Mouse (Mus musculus): ENCODE data around the gene Pank1. TPM values are rescaled to one million over a fixed set of nuclear protein-coding genes. Genes with fewer than 3 reads are reported as not detected.

Gene Pank1
- polyA plus RNA-seq (2014; fragmentation: Nextera tagmentation; extraction: Ambion mirVana), result 7.8 and 8.7 TPM in 2 replicates

DNA sequence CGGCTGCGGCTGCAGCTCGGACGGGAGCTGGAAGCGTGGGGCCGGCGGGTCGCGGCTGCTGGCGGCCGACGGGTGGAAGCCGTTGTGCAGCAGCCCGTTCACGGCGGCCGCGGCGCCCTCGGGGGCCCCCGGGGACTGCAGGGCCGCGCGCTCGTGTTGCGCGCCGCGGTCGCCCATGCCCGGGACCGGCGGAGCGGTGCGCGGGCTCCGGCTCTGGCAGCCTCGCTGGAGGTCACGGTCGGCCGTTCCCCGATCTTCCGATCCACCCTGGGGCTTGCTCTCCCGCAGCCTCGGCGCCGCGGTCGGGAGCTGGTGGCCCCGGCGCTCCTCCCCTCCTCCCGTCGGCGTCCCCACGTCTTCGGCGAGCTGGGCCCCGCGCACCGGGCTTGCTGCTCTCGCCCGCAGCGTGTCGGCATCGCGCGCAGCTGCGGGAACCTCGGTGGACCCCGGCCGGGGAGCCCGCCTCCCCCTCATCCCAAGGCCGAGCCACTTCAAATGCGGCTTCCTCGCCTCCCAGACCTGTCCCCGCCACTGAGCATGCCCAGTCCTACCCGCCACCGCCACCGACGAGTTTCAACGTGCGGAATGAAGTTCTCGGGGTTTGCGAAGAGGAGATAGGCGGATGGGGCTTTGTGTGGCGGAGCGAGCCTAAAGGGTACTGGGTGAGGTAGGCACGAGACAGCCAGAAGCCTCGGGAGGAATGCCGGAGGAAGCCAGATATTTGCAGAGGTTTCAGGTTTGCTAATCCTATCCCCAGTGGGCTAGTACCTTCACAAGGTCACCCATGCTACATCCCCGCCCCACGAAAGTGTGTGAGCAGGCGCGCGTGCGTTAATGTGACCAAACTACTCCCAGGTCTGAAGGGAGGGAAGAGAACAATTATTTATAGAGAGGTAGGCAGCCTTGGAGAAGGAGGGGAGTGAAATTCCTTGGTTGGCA, at the start of gene Pank1:
Gene Pank1 (minus strand): TSS at position 853 of the 939 bp plus-strand sequence.
- DNase-seq (ENCODE audit: low spot score) (peak; percentile 78), ATAC-seq (replicated peaks; ENCODE audit: low FRiP score) (peak; percentile 54)
- no peaks in the 10 kb centered on the region for H3K36me3 ChIP-seq (ENCODE audit: control insufficient read depth, insufficient read depth, low read length)
- H3K9me3 ChIP-seq (ENCODE audit: control insufficient read depth, low read length), result no peaks in the 10 kb centered on the region
- under 1% methylated on average over 78 of the region's 96 CpGs for WGBS
- peak within 1 kb of the TSS; percentile 91 for H3K4me2 ChIP-seq
- H3K27me3 ChIP-seq (replicated peaks; ENCODE audit: control insufficient read depth, insufficient read depth, low read length), result no peaks in the 10 kb centered on the region
- H3K27ac ChIP-seq (ENCODE audit: low read depth, low read length), result peak within 1 kb of the TSS; percentile 93
- H3K4me3 ChIP-seq (ENCODE audit: low read depth, low read length), result peak within 1 kb of the TSS; percentile 88
- H3K4me1 ChIP-seq (replicated peaks; ENCODE audit: control insufficient read depth, insufficient read depth, low read length), result peaks cover 6% of the 10 kb centered on the region; the same call in 1 of the 2 replicates
- H3K9ac ChIP-seq (ENCODE audit: low read depth, low read length), result peak within 1 kb of the TSS; percentile 87

DNA sequence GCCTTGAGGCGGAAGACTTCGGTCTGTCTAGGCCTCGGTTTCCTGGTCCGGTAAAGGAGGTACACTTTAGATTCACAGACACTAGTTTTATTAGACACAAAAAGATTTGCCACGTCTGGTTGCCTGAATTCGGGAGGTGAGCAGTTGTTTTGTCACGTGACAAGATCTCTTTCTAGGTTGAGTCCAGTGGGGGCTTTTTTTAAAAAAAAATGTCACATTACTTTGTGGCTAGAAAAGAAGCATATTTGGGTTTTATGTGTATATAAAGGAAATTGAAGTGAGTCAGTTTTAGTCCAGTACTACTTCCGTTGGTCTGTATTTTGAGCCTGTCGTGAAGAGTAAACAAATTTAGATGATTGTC, 43.3 kb upstream of the Pank1 start:
- Histone ChIP-seq H3K27me3 (replicated peaks; ENCODE audit: control insufficient read depth, insufficient read depth, low read length) (no peaks in the 10 kb centered on the region), H3K9me3 (ENCODE audit: control insufficient read depth, low read length) (no peaks in the 10 kb centered on the region), H3K27ac (ENCODE audit: low read depth, low read length) (peak overlapping the region; percentile 34; the same call in 1 of the 2 replicates), H3K4me1 (replicated peaks; ENCODE audit: control insufficient read depth, insufficient read depth, low read length) (no peaks in the 10 kb centered on the region), H3K4me2 (peak overlapping the region; percentile 69), H3K4me3 (ENCODE audit: low read depth, low read length) (peak overlapping the region; percentile 79), H3K36me3 (ENCODE audit: control insufficient read depth, insufficient read depth, low read length) (peaks cover 3% of the 10 kb centered on the region; the same call in 1 of the 2 replicates), H3K9ac (ENCODE audit: low read depth, low read length) (peak overlapping the region; percentile 79)
- DNase-seq (ENCODE audit: low spot score) (no peak), ATAC-seq (replicated peaks; ENCODE audit: low FRiP score) (no peak)
- under 1% methylated on average over 9 of the region's 9 CpGs for WGBS

GRCm38 (mm10) chr19:34921652-34922602, 42.7 kb upstream of the Pank1 start, which contains the start of gene Kif20b:
TSS of gene Kif20b (plus strand) at chr19:34922361.
- H3K27ac ChIP-seq (ENCODE audit: low read depth, low read length), result peak within 1 kb of the TSS; percentile 47
- under 1% methylated on average over 57 of the region's 57 CpGs for WGBS
- no peaks in the 10 kb centered on the region for H3K9me3 ChIP-seq (ENCODE audit: control insufficient read depth, low read length)
- peak within 1 kb of the TSS; percentile 70 for H3K4me2 ChIP-seq
- H3K27me3 ChIP-seq (replicated peaks; ENCODE audit: control insufficient read depth, insufficient read depth, low read length), result no peaks in the 10 kb centered on the region
- peak within 1 kb of the TSS; percentile 79 for H3K4me3 ChIP-seq (ENCODE audit: low read depth, low read length)
- H3K9ac ChIP-seq (ENCODE audit: low read depth, low read length), result peak within 1 kb of the TSS; percentile 79
- H3K4me1 ChIP-seq (replicated peaks; ENCODE audit: control insufficient read depth, insufficient read depth, low read length), result no peaks in the 10 kb centered on the region
- ATAC-seq (replicated peaks; ENCODE audit: low FRiP score), result peak; percentile 97
- DNase-seq (ENCODE audit: low spot score), result peak; percentile 96
- H3K36me3 ChIP-seq (ENCODE audit: control insufficient read depth, insufficient read depth, low read length), result peaks cover 3% of the 10 kb centered on the region; the same call in 1 of the 2 replicates

- peak overlapping the region; percentile 70 for H3K4me2 ChIP-seq
- peaks cover 3% of the 10 kb centered on the region; the same call in 1 of the 2 replicates for H3K36me3 ChIP-seq (ENCODE audit: control insufficient read depth, insufficient read depth, low read length)
- WGBS, result 15% methylated on average over 7 of the region's 7 CpGs
- peak overlapping the region; percentile 79 for H3K4me3 ChIP-seq (ENCODE audit: low read depth, low read length)
- DNase-seq (ENCODE audit: low spot score) (no peak), ATAC-seq (replicated peaks; ENCODE audit: low FRiP score) (no peak)
- H3K9me3 ChIP-seq (ENCODE audit: control insufficient read depth, low read length), result no peaks in the 10 kb centered on the region
- H3K9ac ChIP-seq (ENCODE audit: low read depth, low read length), result peak overlapping the region; percentile 57; the same call in 1 of the 2 replicates
- no peaks in the 10 kb centered on the region for H3K27me3 ChIP-seq (replicated peaks; ENCODE audit: control insufficient read depth, insufficient read depth, low read length)
- H3K4me1 ChIP-seq (replicated peaks; ENCODE audit: control insufficient read depth, insufficient read depth, low read length), result no peaks in the 10 kb centered on the region
- H3K27ac ChIP-seq (ENCODE audit: low read depth, low read length), result peak overlapping the region; percentile 47
Measured at GRCm38 (mm10) chr19:34921253-34921651, 42.0 kb upstream of the Pank1 start.

- Histone ChIP-seq H3K36me3 (ENCODE audit: control insufficient read depth, insufficient read depth, low read length) (peaks cover 3% of the 10 kb centered on the region; the same call in 1 of the 2 replicates), H3K9me3 (ENCODE audit: control insufficient read depth, low read length) (no peaks in the 10 kb centered on the region), H3K27ac (ENCODE audit: low read depth, low read length) (no peak overlapping the region), H3K4me1 (replicated peaks; ENCODE audit: control insufficient read depth, insufficient read depth, low read length) (no peaks in the 10 kb centered on the region), H3K27me3 (replicated peaks; ENCODE audit: control insufficient read depth, insufficient read depth, low read length) (no peaks in the 10 kb centered on the region), H3K9ac (ENCODE audit: low read depth, low read length) (no peak overlapping the region), H3K4me2 (no peak overlapping the region), H3K4me3 (ENCODE audit: low read depth, low read length) (no peak overlapping the region)
- 75% methylated on average over 3 of the region's 3 CpGs for WGBS
- ATAC-seq (replicated peaks; ENCODE audit: low FRiP score) (no peak), DNase-seq (ENCODE audit: low spot score) (no peak)
Measured at GRCm38 (mm10) chr19:34920531-34920930, 41.3 kb upstream of the Pank1 start.

GRCm38 (mm10) chr19:34920066-34920465, 40.8 kb upstream of the Pank1 start:
- ATAC-seq (replicated peaks; ENCODE audit: low FRiP score) (no peak), DNase-seq (ENCODE audit: low spot score) (no peak)
- peaks cover 3% of the 10 kb centered on the region; the same call in 1 of the 2 replicates for H3K36me3 ChIP-seq (ENCODE audit: control insufficient read depth, insufficient read depth, low read length)
- H3K27ac ChIP-seq (ENCODE audit: low read depth, low read length), result no peak overlapping the region
- no peak overlapping the region for H3K9ac ChIP-seq (ENCODE audit: low read depth, low read length)
- H3K4me2 ChIP-seq, result no peak overlapping the region
- no peaks in the 10 kb centered on the region for H3K9me3 ChIP-seq (ENCODE audit: control insufficient read depth, low read length)
- H3K4me1 ChIP-seq (replicated peaks; ENCODE audit: control insufficient read depth, insufficient read depth, low read length), result no peaks in the 10 kb centered on the region
- no peak overlapping the region for H3K4me3 ChIP-seq (ENCODE audit: low read depth, low read length)
- WGBS, result 89% methylated on average over 4 of the region's 4 CpGs
- no peaks in the 10 kb centered on the region for H3K27me3 ChIP-seq (replicated peaks; ENCODE audit: control insufficient read depth, insufficient read depth, low read length)

DNA sequence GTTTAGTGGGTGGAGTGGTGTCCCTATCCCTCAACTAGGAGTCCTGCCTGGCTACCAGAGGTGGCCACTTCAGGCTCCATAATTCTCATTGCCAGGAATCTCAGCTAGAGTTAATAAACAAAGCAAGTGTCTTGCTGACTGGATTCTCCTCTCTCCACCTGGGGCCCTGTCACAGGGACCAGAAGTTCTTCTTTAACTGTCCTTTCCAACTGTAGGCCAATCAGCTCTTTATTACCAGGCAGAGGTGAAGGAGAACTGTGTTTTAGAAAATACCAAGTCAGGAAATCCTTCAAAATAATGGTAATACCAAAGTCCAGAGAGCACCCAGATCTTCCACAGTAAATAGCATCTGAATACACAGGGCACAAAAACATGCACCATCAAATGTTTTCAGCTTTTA, 33.1 kb upstream of the Pank1 start:
- Histone ChIP-seq H3K4me2 (no peak overlapping the region), H3K4me1 (replicated peaks; ENCODE audit: control insufficient read depth, insufficient read depth, low read length) (no peaks in the 10 kb centered on the region), H3K27ac (ENCODE audit: low read depth, low read length) (no peak overlapping the region), H3K4me3 (ENCODE audit: low read depth, low read length) (no peak overlapping the region), H3K27me3 (replicated peaks; ENCODE audit: control insufficient read depth, insufficient read depth, low read length) (no peaks in the 10 kb centered on the region), H3K9ac (ENCODE audit: low read depth, low read length) (no peak overlapping the region), H3K36me3 (ENCODE audit: control insufficient read depth, insufficient read depth, low read length) (no peaks in the 10 kb centered on the region), H3K9me3 (ENCODE audit: control insufficient read depth, low read length) (no peaks in the 10 kb centered on the region)
- no peak for ATAC-seq (replicated peaks; ENCODE audit: low FRiP score)
- DNase-seq (ENCODE audit: low spot score), result no peak

DNA sequence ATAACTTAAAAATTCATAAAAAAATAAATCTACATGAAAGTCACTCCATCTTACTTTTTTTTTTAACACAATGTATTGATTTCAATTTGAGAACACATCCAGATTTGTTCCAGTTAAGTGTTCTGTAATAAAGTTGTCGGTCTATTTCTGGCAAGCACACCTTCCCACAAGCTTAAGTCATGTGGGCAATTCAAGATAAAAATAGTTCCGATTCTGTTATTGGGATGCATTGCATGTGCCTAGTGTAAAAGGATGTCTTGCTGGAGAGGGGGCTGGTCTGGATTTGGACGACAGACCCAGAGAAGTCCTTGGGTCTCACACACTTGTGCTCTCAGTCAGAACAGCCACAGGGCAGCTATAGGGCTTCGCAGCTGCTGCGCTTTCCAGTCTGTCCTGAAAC, 27.5 kb upstream of the Pank1 start:
- 68% methylated on average over 5 of the region's 5 CpGs for WGBS
- no peaks in the 10 kb centered on the region for H3K4me1 ChIP-seq (replicated peaks; ENCODE audit: control insufficient read depth, insufficient read depth, low read length)
- H3K27me3 ChIP-seq (replicated peaks; ENCODE audit: control insufficient read depth, insufficient read depth, low read length), result no peaks in the 10 kb centered on the region
- DNase-seq (ENCODE audit: low spot score) (no peak), ATAC-seq (replicated peaks; ENCODE audit: low FRiP score) (no peak)
- no peaks in the 10 kb centered on the region for H3K36me3 ChIP-seq (ENCODE audit: control insufficient read depth, insufficient read depth, low read length)
- H3K27ac ChIP-seq (ENCODE audit: low read depth, low read length), result no peak overlapping the region
- H3K9ac ChIP-seq (ENCODE audit: low read depth, low read length), result no peak overlapping the region
- no peak overlapping the region for H3K4me3 ChIP-seq (ENCODE audit: low read depth, low read length)
- H3K4me2 ChIP-seq, result no peak overlapping the region
- H3K9me3 ChIP-seq (ENCODE audit: control insufficient read depth, low read length), result no peaks in the 10 kb centered on the region

Data from liver, embryonic 11.5 days (tissue).